Mouse (Mus musculus): ENCODE data around the gene Stx18. TPM values are rescaled to one million over a fixed set of nuclear protein-coding genes. Genes with fewer than 3 reads are reported as not detected.

The Stx18 gene
- polyA plus RNA-seq, 1 experiment from 2014 or later, result 20.2 TPM

DNA sequence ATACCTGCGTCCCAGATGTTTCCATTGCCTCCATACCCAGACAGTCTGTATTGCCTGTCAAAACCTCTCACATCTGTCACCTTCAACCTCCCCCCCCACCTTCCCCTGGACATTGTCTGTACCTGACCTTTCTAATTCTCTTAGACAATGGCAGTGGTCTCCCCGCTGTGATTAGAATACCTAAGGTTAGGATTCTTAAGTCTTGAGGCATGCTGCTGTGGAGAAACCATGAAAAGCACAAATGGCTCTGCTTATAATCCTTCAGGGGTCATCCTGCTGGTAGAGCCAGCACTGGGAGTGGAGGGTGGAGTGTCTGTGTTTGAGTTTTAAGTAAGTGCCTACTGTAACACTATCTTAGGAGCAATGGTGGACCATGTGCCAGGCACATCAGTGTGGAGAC lies 64.4 kb downstream of the Stx18 start:
- WGBS (ENCODE audit: insufficient replicate concordance), result 71% methylated on average over 2 of the region's 2 CpGs
- H3K27ac ChIP-seq, result no peak overlapping the region
- H3K9me3 ChIP-seq (replicated peaks), result no peaks in the 10 kb centered on the region
- ATAC-seq, result no peak
- H3K4me1 ChIP-seq, result no peaks in the 10 kb centered on the region
- no peak overlapping the region for H3K4me3 ChIP-seq
- H3K4me2 ChIP-seq, result no peak overlapping the region
- peaks cover 14% of the 10 kb centered on the region for H3K36me3 ChIP-seq
- no peak overlapping the region for H3K9ac ChIP-seq
- no peaks in the 10 kb centered on the region for H3K27me3 ChIP-seq (replicated peaks)

DNA sequence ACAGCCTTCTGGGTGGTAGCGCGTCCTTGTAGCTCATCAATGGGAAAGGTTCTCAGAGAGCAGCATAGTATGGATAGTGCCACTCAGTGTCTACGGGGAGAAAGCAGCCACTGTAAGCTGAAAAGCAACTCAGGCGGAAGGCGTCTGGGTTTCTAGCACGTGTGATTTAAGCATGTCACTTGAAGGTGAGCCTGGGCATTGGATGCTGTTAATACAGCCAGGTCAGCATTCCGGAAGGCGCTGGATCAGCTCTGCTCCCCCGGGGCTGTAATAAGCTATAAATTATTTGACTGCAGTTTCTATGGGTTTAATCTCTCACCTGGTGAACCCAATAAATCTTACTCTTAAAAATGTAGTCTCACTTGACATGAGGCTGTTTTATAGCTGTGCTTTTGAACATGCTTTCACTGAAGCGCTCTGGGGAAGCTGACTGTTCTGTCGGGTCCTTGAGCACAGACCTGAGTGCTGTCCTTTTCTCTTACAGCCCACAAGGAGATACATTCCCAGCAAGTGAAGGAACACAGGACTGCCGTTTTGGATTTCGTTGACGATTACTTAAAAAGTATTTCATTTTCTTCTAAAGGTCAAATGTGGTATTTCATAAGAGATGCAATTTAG lies 67.6 kb downstream of the Stx18 start:
- Histone ChIP-seq H3K9ac (no peak overlapping the region), H3K4me2 (no peak overlapping the region), H3K4me3 (no peak overlapping the region), H3K27ac (no peak overlapping the region), H3K4me1 (no peaks in the 10 kb centered on the region), H3K36me3 (peaks cover 21% of the 10 kb centered on the region), H3K9me3 (replicated peaks) (no peaks in the 10 kb centered on the region), H3K27me3 (replicated peaks) (no peaks in the 10 kb centered on the region)
- ATAC-seq, result no peak
- WGBS (ENCODE audit: insufficient replicate concordance), result 83% methylated on average over 14 of the region's 14 CpGs

DNA sequence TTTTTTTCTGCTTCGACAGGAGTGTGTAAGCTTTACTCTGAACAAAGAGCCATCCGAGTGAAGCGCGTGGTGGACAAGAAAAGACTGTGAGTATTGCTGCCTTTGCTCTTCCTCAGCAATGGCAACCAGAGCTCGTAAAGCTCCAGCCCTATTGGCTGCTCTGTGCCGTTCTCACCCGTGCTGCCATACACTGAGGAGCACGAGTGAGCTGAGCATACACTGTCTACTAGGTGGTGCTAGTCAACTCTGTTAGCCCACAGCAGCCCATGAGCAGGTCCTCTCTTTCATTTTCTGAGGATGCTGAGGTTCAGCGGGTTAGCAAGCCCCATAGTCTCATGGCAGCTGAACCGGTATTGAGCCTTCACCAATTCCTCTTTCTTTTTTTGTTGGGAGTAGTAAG lies 68.3 kb downstream of the Stx18 start:
- Histone ChIP-seq H3K36me3 (peaks cover 21% of the 10 kb centered on the region), H3K4me2 (no peak overlapping the region), H3K27me3 (replicated peaks) (no peaks in the 10 kb centered on the region), H3K9me3 (replicated peaks) (no peaks in the 10 kb centered on the region), H3K9ac (no peak overlapping the region), H3K4me3 (no peak overlapping the region), H3K4me1 (no peaks in the 10 kb centered on the region), H3K27ac (no peak overlapping the region)
- no peak for ATAC-seq
- WGBS (ENCODE audit: insufficient replicate concordance), result 85% methylated on average over 10 of the region's 10 CpGs

DNA sequence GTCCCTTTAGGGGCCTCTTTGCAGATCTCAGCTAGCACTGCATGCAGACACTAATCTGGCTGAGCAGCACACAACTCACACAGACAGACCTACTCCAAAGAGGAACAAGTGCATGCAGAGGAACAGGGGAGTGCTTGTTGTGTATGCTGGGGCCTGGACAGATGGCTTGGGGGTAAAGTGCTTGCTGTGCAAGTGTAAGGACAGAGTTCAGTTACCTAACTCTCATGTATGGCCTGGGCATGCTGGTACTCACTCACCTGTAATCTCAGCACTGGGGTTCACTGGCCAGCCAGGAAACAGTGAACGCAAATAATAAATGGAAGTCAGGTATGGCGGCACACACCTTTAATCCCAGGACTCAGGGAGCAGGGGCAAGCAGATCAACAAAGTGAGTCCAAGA lies 76.0 kb downstream of the Stx18 start:
- H3K9ac ChIP-seq, result no peak overlapping the region
- H3K9me3 ChIP-seq (replicated peaks), result no peaks in the 10 kb centered on the region
- H3K4me3 ChIP-seq, result no peak overlapping the region
- ATAC-seq, result no peak
- H3K4me1 ChIP-seq, result no peaks in the 10 kb centered on the region
- no peak overlapping the region for H3K4me2 ChIP-seq
- WGBS (ENCODE audit: insufficient replicate concordance), result 93% methylated on average over 2 of the region's 2 CpGs
- H3K36me3 ChIP-seq, result peaks cover 29% of the 10 kb centered on the region
- no peak overlapping the region for H3K27ac ChIP-seq
- H3K27me3 ChIP-seq (replicated peaks), result no peaks in the 10 kb centered on the region

DNA sequence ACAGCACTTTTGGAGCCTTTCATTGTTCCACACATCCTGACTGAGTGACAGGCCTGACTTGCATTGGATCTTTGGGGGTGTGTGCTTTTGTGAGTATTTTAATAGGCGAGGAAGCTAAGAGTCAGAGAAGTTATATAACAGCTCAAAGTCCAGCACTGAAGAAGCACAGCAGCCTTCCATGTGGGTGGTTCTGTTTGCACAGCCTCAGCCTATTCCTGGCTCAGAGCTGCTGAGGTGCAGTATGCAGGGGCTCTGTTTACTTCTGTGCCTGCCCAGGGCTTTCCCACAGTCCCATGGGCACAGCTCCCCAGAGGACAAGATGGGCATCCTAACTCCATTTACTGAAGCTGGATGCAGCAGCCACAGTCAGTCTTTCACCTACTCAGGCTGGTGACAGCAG lies 78.5 kb downstream of the Stx18 start:
- WGBS (ENCODE audit: insufficient replicate concordance), result 67% methylated on average over 1 of the region's 1 CpGs
- Histone ChIP-seq H3K4me1 (no peaks in the 10 kb centered on the region), H3K9me3 (replicated peaks) (no peaks in the 10 kb centered on the region), H3K27ac (no peak overlapping the region), H3K4me2 (no peak overlapping the region), H3K36me3 (peaks cover 25% of the 10 kb centered on the region), H3K27me3 (replicated peaks) (no peaks in the 10 kb centered on the region), H3K9ac (no peak overlapping the region), H3K4me3 (no peak overlapping the region)
- ATAC-seq, result no peak

DNA sequence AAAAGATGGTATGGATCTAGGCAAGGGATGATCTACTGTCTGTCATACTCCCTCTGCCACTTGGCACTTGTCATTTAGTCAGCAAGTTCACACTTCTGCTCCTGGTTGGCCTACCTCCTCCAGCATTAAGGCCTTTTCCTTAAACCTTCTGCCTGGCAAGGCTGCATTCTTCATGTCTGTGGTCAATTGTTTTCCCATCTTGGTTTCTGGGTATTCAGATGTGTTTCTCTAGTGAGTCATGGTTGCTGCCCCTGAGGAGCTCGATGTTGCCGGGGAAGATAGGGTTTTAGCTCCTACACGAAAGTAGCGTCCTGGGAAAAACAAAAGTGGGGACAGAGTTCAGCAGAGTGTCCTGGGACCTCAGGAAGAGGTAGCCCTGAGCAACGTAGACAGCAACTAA lies 80.7 kb downstream of the Stx18 start:
- 81% methylated on average over 5 of the region's 5 CpGs for WGBS (ENCODE audit: insufficient replicate concordance)
- ATAC-seq, result no peak

DNA sequence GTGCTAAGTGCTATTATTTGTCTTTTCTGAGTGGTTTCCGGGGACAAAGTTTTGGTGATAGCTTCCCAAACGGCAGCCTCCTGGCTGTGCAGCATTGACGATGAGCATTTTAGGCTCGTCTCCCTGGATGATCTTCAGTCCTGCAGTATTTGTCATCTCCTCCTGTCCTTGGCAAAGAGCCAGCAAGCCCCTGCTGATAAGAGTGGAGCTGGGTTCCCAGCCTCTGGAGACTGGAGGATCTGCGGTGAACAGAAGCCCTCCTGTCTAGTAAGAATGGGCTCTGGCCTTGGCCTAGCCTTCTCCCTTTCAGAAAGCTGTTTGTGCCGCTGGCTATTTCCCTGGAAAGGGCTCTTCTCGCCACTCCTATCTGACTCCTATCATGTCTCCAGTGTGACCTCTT lies 83.2 kb downstream of the Stx18 start:
- no peak overlapping the region for H3K27ac ChIP-seq
- H3K9ac ChIP-seq, result no peak overlapping the region
- H3K4me3 ChIP-seq, result no peak overlapping the region
- no peaks in the 10 kb centered on the region for H3K27me3 ChIP-seq (replicated peaks)
- H3K4me1 ChIP-seq, result no peaks in the 10 kb centered on the region
- peaks cover 14% of the 10 kb centered on the region for H3K36me3 ChIP-seq
- no peak overlapping the region for H3K4me2 ChIP-seq
- WGBS (ENCODE audit: insufficient replicate concordance), result 70% methylated on average over 7 of the region's 7 CpGs
- H3K9me3 ChIP-seq (replicated peaks), result no peaks in the 10 kb centered on the region
- ATAC-seq, result no peak

More for the DNA sequence above, 80.7 kb downstream of the Stx18 start:
- no peak overlapping the region for H3K9ac ChIP-seq
- H3K9me3 ChIP-seq (replicated peaks), result no peaks in the 10 kb centered on the region
- no peaks in the 10 kb centered on the region for H3K27me3 ChIP-seq (replicated peaks)
- no peak overlapping the region for H3K4me3 ChIP-seq
- H3K36me3 ChIP-seq, result peaks cover 25% of the 10 kb centered on the region
- no peak overlapping the region for H3K4me2 ChIP-seq
- no peaks in the 10 kb centered on the region for H3K4me1 ChIP-seq
- H3K27ac ChIP-seq, result no peak overlapping the region

DNA sequence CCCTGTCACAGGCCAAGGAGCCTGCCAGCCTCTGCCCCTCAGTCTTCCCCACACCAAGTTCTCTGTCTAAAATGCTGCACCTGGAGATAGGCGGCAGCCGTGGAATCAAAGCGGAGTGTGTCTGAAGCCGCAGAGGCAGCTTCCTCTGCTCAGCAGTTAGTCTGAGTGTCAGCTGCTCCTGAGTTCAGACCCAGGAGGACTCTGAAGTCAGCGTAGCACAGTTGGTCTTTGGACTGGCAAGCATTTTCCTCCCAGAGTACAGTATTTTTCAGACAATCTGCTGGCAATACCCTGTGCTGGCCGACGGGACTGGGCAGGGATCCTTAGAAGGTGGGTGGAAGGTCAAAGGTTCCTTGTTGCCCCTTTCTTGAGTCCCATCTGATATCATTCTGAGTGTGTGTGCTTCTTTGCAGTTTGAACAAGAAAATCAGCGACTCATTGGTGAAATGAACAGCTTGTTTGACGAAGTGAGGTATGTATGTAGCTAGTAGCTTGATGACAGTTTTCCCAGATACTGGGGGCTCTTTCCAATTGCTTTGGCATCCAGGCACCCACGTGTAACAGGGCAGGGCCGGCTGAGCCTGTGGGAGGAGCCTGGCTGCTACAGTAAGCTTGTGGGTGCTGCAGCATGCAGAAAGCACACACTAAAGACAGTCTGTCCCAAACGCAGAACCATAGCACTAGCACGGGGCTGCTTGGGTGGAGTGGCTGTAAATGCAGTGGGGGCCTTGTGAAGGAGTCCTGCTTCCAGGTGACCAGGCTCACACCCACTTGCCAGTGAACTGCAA lies 88.2 kb downstream of the Stx18 start:
- Histone ChIP-seq H3K27ac (no peak overlapping the region), H3K9me3 (replicated peaks) (no peaks in the 10 kb centered on the region), H3K4me3 (no peak overlapping the region), H3K9ac (no peak overlapping the region), H3K4me2 (no peak overlapping the region), H3K36me3 (peaks cover 14% of the 10 kb centered on the region), H3K27me3 (replicated peaks) (no peaks in the 10 kb centered on the region), H3K4me1 (no peaks in the 10 kb centered on the region)
- WGBS (ENCODE audit: insufficient replicate concordance), result 75% methylated on average over 13 of the region's 13 CpGs
- ATAC-seq, result no peak

DNA sequence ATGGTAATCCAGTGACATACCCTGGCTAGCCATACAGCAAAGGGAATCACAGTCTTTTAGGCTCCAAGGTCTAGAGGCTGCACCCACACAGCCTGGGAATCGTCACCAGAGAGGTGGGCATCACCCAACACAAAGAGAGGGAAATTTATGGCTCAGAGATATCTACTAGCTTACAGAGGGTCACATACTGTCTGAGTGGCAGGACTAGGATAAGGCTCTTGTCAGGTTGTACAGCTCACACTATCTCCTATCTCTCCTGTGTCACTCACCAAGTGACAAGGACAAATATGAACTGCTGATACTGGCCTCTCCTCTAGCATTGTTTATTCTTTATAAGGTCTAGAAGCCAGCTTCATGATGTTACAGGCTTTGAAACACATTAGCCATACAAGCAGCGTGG lies 90.8 kb downstream of the Stx18 start:
- Histone ChIP-seq H3K9me3 (replicated peaks) (no peaks in the 10 kb centered on the region), H3K27me3 (replicated peaks) (no peaks in the 10 kb centered on the region), H3K36me3 (peaks cover 14% of the 10 kb centered on the region), H3K4me1 (no peaks in the 10 kb centered on the region), H3K9ac (no peak overlapping the region), H3K4me3 (no peak overlapping the region), H3K4me2 (no peak overlapping the region), H3K27ac (no peak overlapping the region)
- ATAC-seq, result peak; percentile 74
- WGBS (ENCODE audit: insufficient replicate concordance), result 68% methylated on average over 2 of the region's 2 CpGs

DNA sequence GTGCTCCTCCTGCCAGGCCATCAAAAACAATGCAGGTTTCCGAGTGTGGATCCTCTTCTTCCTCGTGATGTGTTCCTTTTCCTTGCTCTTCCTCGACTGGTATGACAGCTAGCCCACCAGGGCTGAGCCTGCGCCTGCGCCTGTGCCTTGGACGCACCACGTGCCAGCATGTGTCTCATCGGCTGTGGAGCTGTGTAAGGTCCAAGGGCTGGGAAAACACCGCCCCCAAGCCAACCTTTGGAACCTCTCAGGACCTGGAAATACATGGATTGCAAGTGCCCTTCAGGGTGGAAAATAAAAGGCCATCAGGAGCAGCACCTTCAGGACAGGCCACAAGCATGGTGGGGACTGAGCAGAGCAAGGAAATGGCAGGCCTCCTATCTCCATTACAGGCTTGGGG lies 97.7 kb downstream of the Stx18 start:
- no peak overlapping the region for H3K27ac ChIP-seq
- no peak overlapping the region for H3K4me3 ChIP-seq
- no peak overlapping the region for H3K9ac ChIP-seq
- H3K4me1 ChIP-seq, result no peaks in the 10 kb centered on the region
- H3K4me2 ChIP-seq, result no peak overlapping the region
- H3K9me3 ChIP-seq (replicated peaks), result no peaks in the 10 kb centered on the region
- 82% methylated on average over 9 of the region's 9 CpGs for WGBS (ENCODE audit: insufficient replicate concordance)
- ATAC-seq, result no peak
- H3K36me3 ChIP-seq, result peaks cover 5% of the 10 kb centered on the region
- no peaks in the 10 kb centered on the region for H3K27me3 ChIP-seq (replicated peaks)

DNA sequence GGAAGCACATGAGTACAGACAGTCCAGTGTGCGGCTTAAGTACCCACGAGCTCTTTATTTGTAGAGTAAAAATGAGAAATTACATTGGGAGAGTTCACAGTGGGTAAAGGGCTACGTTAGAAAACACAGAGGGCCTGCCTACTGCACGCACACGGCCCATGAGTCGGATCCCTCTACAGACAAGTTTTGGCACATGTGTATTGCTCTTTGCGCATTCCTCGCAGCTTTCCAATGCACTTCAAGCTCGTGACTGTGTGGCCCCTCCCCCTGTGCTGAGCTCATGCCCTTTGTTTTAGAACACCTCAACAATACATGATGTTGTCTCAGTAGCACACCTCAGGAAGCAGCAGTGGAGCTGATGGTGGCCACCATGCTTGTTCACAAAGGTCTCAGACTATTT lies 98.6 kb downstream of the Stx18 start:
- no peak overlapping the region for H3K27ac ChIP-seq
- no peak overlapping the region for H3K4me2 ChIP-seq
- H3K27me3 ChIP-seq (replicated peaks), result no peaks in the 10 kb centered on the region
- no peak overlapping the region for H3K4me3 ChIP-seq
- no peak for ATAC-seq
- 82% methylated on average over 9 of the region's 9 CpGs for WGBS (ENCODE audit: insufficient replicate concordance)
- no peaks in the 10 kb centered on the region for H3K4me1 ChIP-seq
- H3K9me3 ChIP-seq (replicated peaks), result no peaks in the 10 kb centered on the region
- H3K36me3 ChIP-seq, result peaks cover 5% of the 10 kb centered on the region
- no peak overlapping the region for H3K9ac ChIP-seq

DNA sequence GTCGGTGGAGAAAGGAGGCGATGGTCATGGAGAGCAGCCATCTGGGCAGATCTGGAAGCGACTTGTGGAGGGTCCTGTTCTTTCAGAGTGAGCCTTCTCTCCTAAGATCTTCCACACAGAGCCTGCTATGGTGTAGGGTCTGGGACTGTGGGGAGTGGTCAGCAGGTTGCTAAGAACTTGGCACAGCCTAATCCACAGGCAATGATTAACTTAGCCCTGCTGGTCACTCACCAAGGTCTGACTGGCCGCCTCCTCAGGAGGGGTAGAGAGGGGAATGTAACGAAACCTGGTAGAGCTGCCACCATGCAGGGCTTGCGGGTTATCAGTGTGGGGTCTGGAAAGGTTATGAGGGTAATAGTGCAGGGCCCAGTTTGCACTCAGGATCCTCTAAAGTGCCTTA lies 102.4 kb downstream of the Stx18 start:
- H3K4me2 ChIP-seq, result no peak overlapping the region
- H3K27ac ChIP-seq, result no peak overlapping the region
- H3K9me3 ChIP-seq (replicated peaks), result no peaks in the 10 kb centered on the region
- H3K27me3 ChIP-seq (replicated peaks), result no peaks in the 10 kb centered on the region
- no peak overlapping the region for H3K9ac ChIP-seq
- H3K4me1 ChIP-seq, result no peaks in the 10 kb centered on the region
- no peaks in the 10 kb centered on the region for H3K36me3 ChIP-seq
- no peak overlapping the region for H3K4me3 ChIP-seq
- no peak for ATAC-seq
- 69% methylated on average over 6 of the region's 6 CpGs for WGBS (ENCODE audit: insufficient replicate concordance)

DNA sequence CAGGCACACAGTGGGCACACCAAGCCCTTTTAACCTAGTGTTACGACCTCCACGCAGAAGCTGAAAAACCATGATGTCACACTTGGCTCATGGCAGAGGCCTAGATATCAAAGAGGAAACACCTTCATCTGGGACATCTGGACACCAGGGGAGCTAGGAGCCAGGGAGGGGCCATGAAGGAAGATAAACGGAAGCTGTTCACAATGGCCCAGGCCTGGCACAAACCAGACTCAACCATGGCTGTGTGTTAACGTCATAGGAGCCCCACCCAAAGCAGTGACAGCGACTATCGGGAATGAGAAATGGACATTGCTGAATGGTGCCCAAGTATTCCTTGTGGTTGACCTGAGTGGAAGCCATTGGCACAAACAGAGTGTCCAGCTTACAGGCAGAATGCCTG lies 108.0 kb downstream of the Stx18 start:
- no peaks in the 10 kb centered on the region for H3K4me1 ChIP-seq
- H3K9ac ChIP-seq, result no peak overlapping the region
- H3K9me3 ChIP-seq (replicated peaks), result no peaks in the 10 kb centered on the region
- H3K27me3 ChIP-seq (replicated peaks), result no peaks in the 10 kb centered on the region
- H3K4me2 ChIP-seq, result no peak overlapping the region
- no peak overlapping the region for H3K27ac ChIP-seq
- WGBS (ENCODE audit: insufficient replicate concordance), result 66% methylated on average over 6 of the region's 6 CpGs
- no peak overlapping the region for H3K4me3 ChIP-seq
- ATAC-seq, result no peak
- no peaks in the 10 kb centered on the region for H3K36me3 ChIP-seq

Data from liver, embryonic 12.5 days (tissue).